Mouse (Mus musculus): ENCODE results near the gene Cpb1.

GRCm38 (mm10) chr3:20291370-20291769 lies 15.8 kb upstream of the Cpb1 start:
- TF ChIP-seq CTCF (IDR thresholded peaks at IDR 0.05; ENCODE audit: low read depth) (no peak), EP300 (IDR thresholded peaks at IDR 0.05; ENCODE audit: low read depth) (no peak)
